Mouse (Mus musculus): ENCODE results near the gene Inpp5a.
A peak's percentile ranks its signal among the peaks of the same experiment; 100 is the strongest.

The Inpp5a gene

DNA sequence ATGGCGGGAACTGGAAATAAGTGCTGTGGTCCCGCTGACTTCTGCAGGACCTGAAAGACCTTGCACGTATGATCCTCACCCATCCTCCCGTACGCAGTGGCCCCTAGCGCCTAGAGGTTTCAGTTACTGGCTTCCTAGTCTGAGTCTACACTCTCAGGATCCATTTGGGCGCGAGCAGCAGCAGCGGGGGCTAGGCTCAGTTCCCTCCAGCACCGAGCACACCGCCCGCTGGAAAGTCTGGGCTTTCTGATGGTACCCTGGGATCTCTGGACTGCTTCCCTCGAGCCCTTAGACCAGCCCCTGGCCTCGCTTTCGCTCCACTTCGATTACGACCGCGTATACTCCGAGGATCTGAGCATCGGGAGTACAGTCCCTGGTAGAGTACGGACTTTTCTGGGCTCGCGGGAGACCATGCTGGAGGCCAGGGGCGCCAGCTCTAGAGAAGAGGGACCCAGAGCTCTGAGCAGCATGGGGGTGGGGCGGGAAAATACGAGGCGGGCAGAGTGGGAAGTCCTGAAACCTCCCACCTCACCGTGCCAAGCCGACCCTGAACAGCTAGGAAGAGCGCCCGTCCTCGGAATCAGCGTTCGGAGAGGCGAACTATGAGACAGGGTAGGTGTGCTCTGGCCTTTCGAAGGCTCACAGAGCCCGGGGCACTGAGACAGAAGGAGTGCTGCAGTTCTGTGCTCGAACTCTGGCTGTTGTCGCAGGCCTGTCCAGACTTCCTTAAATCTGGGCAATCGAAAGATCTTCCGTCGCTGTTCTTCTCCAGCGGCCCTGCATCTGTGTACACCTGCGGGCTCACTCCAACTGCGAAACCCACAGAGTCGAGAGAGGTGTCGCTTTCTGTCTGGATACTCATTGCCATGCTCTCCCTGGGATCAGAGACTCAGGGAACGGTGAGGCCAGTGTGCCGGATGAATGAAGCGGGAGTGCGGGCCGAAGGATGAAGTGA lies 195.6 kb downstream of the Inpp5a start:
- DNase-seq = no peak

GRCm38 (mm10) chr7:139585183-139585821 lies 196.4 kb downstream of the Inpp5a start:
- DNase-seq = no peak

GRCm38 (mm10) chr7:139587919-139588318 lies 199.0 kb downstream of the Inpp5a start:
- no peak for DNase-seq

GRCm38 (mm10) chr7:139590302-139590701 lies 201.4 kb downstream of the Inpp5a start:
- DNase-seq = no peak

DNA sequence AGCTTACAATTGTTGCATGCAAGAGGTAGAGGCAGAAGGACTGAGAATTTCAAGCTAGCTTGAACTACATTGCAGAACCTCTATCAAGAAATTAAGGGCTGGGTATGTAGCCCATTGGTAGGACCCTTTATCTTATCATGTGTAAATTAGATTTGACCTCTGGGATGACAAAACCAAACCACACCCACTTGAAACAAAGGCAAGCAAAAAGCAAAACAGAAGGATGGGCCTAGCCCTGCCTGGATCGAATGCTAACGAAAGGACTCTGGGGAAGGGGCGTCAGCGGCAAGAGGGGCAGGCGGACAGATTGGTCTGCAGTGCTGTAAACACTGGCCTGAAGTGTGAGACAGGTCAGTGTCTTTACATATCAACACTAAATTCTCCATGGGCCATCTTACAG lies 202.4 kb downstream of the Inpp5a start:
- DNase-seq = no peak

- no peak for DNase-seq
Measured at GRCm38 (mm10) chr7:139595311-139595710, 206.4 kb downstream of the Inpp5a start.

DNA sequence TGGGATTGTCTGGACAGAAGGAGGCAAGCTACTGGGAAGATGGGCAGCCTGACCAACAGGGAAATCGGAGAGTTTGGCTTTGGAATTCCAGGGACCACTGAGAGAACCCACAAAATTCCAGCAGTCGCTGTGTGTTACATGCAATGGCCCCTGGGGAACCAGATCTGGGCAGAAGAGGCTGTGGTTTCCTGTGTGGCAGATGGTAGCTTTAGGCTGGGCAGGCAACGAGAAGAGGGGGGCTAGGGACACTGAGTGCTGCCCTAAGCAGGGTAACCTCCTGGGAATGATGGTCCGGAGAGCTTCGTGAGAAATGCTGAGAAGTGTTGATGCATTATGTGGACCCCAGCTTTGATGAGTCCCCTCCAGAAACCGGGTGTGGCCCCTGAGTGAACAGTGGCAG lies 207.0 kb downstream of the Inpp5a start:
- no peak for DNase-seq

DNA sequence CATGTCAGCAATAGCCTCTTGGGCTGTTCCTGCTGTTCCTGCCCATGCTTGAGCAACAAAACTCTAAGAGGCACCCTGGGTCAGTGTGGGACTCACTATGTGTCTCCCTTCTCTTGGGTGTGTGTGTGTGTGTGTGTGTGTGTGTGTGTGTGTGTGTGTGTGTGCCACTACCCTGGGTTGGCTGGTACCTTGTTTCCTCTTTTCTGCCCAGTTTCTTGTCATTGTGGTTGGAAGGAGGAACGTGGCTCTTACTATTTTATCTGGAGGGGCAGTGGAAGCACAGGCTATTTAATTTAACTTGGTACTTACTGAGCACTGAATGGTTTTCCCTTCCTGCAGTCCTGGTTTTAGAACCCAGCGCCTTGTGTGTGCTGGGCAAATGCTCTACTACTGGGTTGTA lies 221.4 kb downstream of the Inpp5a start:
- no peak for DNase-seq

- DNase-seq = peak; percentile 58
Measured at GRCm38 (mm10) chr7:139615767-139616766, 227.2 kb downstream of the Inpp5a start.

GRCm38 (mm10) chr7:139622568-139622967 lies 233.7 kb downstream of the Inpp5a start:
- DNase-seq = no peak

GRCm38 (mm10) chr7:139625156-139625555 lies 236.2 kb downstream of the Inpp5a start:
- no peak for DNase-seq
